Mouse (Mus musculus): ENCODE measurements at regions not wholly inside any gene's neighbourhood (a gene's known extent, or its start where the extent isn't known, plus 50 kb on each side); places are given as distances from the start of the nearest gene placed in this dataset.

GRCm38 (mm10) chr10:8951236-8951825 is 65.5 kb upstream of the Sash1 start:
- TF ChIP-seq TCF12 (IDR thresholded peaks at IDR 0.05; ENCODE audit: insufficient read depth, poor library complexity, severe bottlenecking) (no peak), E2F4 (IDR thresholded peaks at IDR 0.05; ENCODE audit: insufficient read depth) (no peak), USF1 (IDR thresholded peaks at IDR 0.05; ENCODE audit: low read depth) (no peak), SRF (IDR thresholded peaks at IDR 0.05; ENCODE audit: control insufficient read depth, insufficient read length, low read depth) (no peak), MYOG (IDR thresholded peaks at IDR 0.05; ENCODE audit: control insufficient read depth in 1 of 3, insufficient read depth in 1 of 3, insufficient read length in 2 of 3, low read depth in 2 of 3) (no peak), POLR2AphosphoS2 (IDR thresholded peaks at IDR 0.05; ENCODE audit: insufficient read length, low read depth) (no peak)
- no peaks in the 10 kb centered on the region for H3K79me2 ChIP-seq (ENCODE audit: control insufficient read depth, insufficient read depth)
- no peak overlapping the region for H3ac ChIP-seq (ENCODE audit: control insufficient read depth, insufficient read length)
- no peak overlapping the region for H3K4me2 ChIP-seq (ENCODE audit: low read depth)
- H3K36me3 ChIP-seq (ENCODE audit: control insufficient read depth, insufficient read depth) = no peaks in the 10 kb centered on the region
- no peaks in the 10 kb centered on the region for H3K27me3 ChIP-seq (ENCODE audit: control insufficient read depth, insufficient read depth, insufficient read length)
- no peak overlapping the region for H3K4me3 ChIP-seq

GRCm38 (mm10) chr10:8948227-8948626 is 62.4 kb upstream of the Sash1 start:
- no peaks in the 10 kb centered on the region for H3K36me3 ChIP-seq (ENCODE audit: control insufficient read depth, insufficient read depth)
- no peaks in the 10 kb centered on the region for H3K27me3 ChIP-seq (ENCODE audit: control insufficient read depth, insufficient read depth, insufficient read length)
- no peak overlapping the region for H3K4me2 ChIP-seq (ENCODE audit: low read depth)
- TF ChIP-seq POLR2AphosphoS2 (IDR thresholded peaks at IDR 0.05; ENCODE audit: insufficient read length, low read depth) = no peak
- TF ChIP-seq POLR2A (IDR thresholded peaks at IDR 0.05; ENCODE audit: insufficient read length, low read depth) = no peak
- no peaks in the 10 kb centered on the region for H3K79me2 ChIP-seq (ENCODE audit: control insufficient read depth, insufficient read depth)
- no peak overlapping the region for H3ac ChIP-seq (ENCODE audit: control insufficient read depth, insufficient read length)
- H3K4me3 ChIP-seq = no peak overlapping the region

- H3K79me2 ChIP-seq (ENCODE audit: control insufficient read depth, insufficient read depth) = no peaks in the 10 kb centered on the region
- H3K27me3 ChIP-seq (ENCODE audit: control insufficient read depth, insufficient read depth, insufficient read length) = no peaks in the 10 kb centered on the region
- no peaks in the 10 kb centered on the region for H3K36me3 ChIP-seq (ENCODE audit: control insufficient read depth, insufficient read depth)
- H3K4me3 ChIP-seq = no peak overlapping the region
- no peak for TF ChIP-seq POLR2A (IDR thresholded peaks at IDR 0.05; ENCODE audit: insufficient read length, low read depth)
- no peak for TF ChIP-seq SRF (IDR thresholded peaks at IDR 0.05; ENCODE audit: control insufficient read depth, insufficient read length, low read depth)
- TF ChIP-seq MYOD1 (IDR thresholded peaks at IDR 0.05; ENCODE audit: control insufficient read depth in 1 of 3, insufficient read length in 2 of 3, low read depth in 2 of 3) = no peak
- TF ChIP-seq REST (IDR thresholded peaks at IDR 0.05; ENCODE audit: insufficient read depth, insufficient read length) = no peak
- TF ChIP-seq TCF12 (IDR thresholded peaks at IDR 0.05; ENCODE audit: insufficient read depth, poor library complexity, severe bottlenecking) = no peak
- no peak for TF ChIP-seq CEBPB (IDR thresholded peaks at IDR 0.05; ENCODE audit: insufficient read depth, poor library complexity, severe bottlenecking)
- no peak for TF ChIP-seq MYOG (IDR thresholded peaks at IDR 0.05; ENCODE audit: control insufficient read depth in 1 of 3, insufficient read depth in 1 of 3, insufficient read length in 2 of 3, low read depth in 2 of 3)
- TF ChIP-seq TCF3 (IDR thresholded peaks at IDR 0.05; ENCODE audit: insufficient read length, low read depth) = no peak
- no peak for TF ChIP-seq POLR2AphosphoS2 (IDR thresholded peaks at IDR 0.05; ENCODE audit: insufficient read length, low read depth)
- no peak overlapping the region for H3ac ChIP-seq (ENCODE audit: control insufficient read depth, insufficient read length)
- H3K4me2 ChIP-seq (ENCODE audit: low read depth) = no peak overlapping the region
These were observed 59.4 kb upstream of the Sash1 start for GRCm38 (mm10) chr10:8945195-8945751.

GRCm38 (mm10) chr10:8944586-8944985 is 58.7 kb upstream of the Sash1 start:
- no peaks in the 10 kb centered on the region for H3K36me3 ChIP-seq (ENCODE audit: control insufficient read depth, insufficient read depth)
- H3K4me2 ChIP-seq (ENCODE audit: low read depth) = no peak overlapping the region
- TF ChIP-seq MYOD1 (IDR thresholded peaks at IDR 0.05; ENCODE audit: control insufficient read depth in 1 of 3, insufficient read length in 2 of 3, low read depth in 2 of 3) (no peak), SRF (IDR thresholded peaks at IDR 0.05; ENCODE audit: control insufficient read depth, insufficient read length, low read depth) (no peak)
- H3K4me3 ChIP-seq = no peak overlapping the region
- no peak overlapping the region for H3ac ChIP-seq (ENCODE audit: control insufficient read depth, insufficient read length)
- H3K27me3 ChIP-seq (ENCODE audit: control insufficient read depth, insufficient read depth, insufficient read length) = no peaks in the 10 kb centered on the region
- H3K79me2 ChIP-seq (ENCODE audit: control insufficient read depth, insufficient read depth) = no peaks in the 10 kb centered on the region

GRCm38 (mm10) chr10:8943698-8944097 is 57.8 kb upstream of the Sash1 start:
- Histone ChIP-seq H3K4me3 (no peak overlapping the region), H3K36me3 (ENCODE audit: control insufficient read depth, insufficient read depth) (no peaks in the 10 kb centered on the region), H3K4me2 (ENCODE audit: low read depth) (no peak overlapping the region), H3ac (ENCODE audit: control insufficient read depth, insufficient read length) (no peak overlapping the region), H3K27me3 (ENCODE audit: control insufficient read depth, insufficient read depth, insufficient read length) (no peaks in the 10 kb centered on the region), H3K79me2 (ENCODE audit: control insufficient read depth, insufficient read depth) (no peaks in the 10 kb centered on the region)
- no peak for TF ChIP-seq TCF12 (IDR thresholded peaks at IDR 0.05; ENCODE audit: insufficient read depth, poor library complexity, severe bottlenecking)
- TF ChIP-seq POLR2AphosphoS2 (IDR thresholded peaks at IDR 0.05; ENCODE audit: insufficient read length, low read depth) = no peak
- no peak for TF ChIP-seq TCF3 (IDR thresholded peaks at IDR 0.05; ENCODE audit: insufficient read length, low read depth)
- no peak for TF ChIP-seq SRF (IDR thresholded peaks at IDR 0.05; ENCODE audit: control insufficient read depth, insufficient read length, low read depth)
- no peak for TF ChIP-seq E2F4 (IDR thresholded peaks at IDR 0.05; ENCODE audit: insufficient read depth)
- TF ChIP-seq USF1 (IDR thresholded peaks at IDR 0.05; ENCODE audit: low read depth) = no peak
- TF ChIP-seq MYOG (IDR thresholded peaks at IDR 0.05; ENCODE audit: control insufficient read depth in 1 of 3, insufficient read depth in 1 of 3, insufficient read length in 2 of 3, low read depth in 2 of 3) = no peak
- TF ChIP-seq MYOD1 (IDR thresholded peaks at IDR 0.05; ENCODE audit: control insufficient read depth in 1 of 3, insufficient read length in 2 of 3, low read depth in 2 of 3) = no peak
- no peak for TF ChIP-seq REST (IDR thresholded peaks at IDR 0.05; ENCODE audit: insufficient read depth, insufficient read length)
- no peak for TF ChIP-seq POLR2A (IDR thresholded peaks at IDR 0.05; ENCODE audit: insufficient read length, low read depth)
- no peak for TF ChIP-seq CEBPB (IDR thresholded peaks at IDR 0.05; ENCODE audit: insufficient read depth, poor library complexity, severe bottlenecking)
- TF ChIP-seq MAX (IDR thresholded peaks at IDR 0.05; ENCODE audit: low read depth) = no peak
